ENCODE assay signal across 31 mouse cellular contexts in genomic region chr14:73104913-73105312, GRCm38 (mm10). TPM values are rescaled to one million over a fixed set of nuclear protein-coding genes. Genes with fewer than 3 reads are reported as not detected.
DNase-seq lines count a peak whose midpoint lies in the region; ATAC-seq and TF ChIP-seq lines count a peak whose summit lies in the region.
"Had no signal": no experiment of that assay in that cellular context is flagged by ENCODE, and none has a peak within 500 bp of the region (broad histone marks: within the 10 kb centered on the region; RNA-seq: fewer than 3 reads in every experiment).

No protein-coding gene starts in this region.

- no peak overlapping the region for H3K4me2 ChIP-seq in limb, embryonic 11.5 days (ENCODE audit: low read depth, severe bottlenecking)
- H3K4me2 ChIP-seq in neural tube, embryonic 11.5 days (ENCODE audit: low read depth): no peak overlapping the region
- H3K4me2 ChIP-seq: embryonic facial prominence, embryonic 13.5 days; forebrain, embryonic 13.5 days; heart, embryonic 13.5 days had no signal

- H3K9me3 ChIP-seq in limb, embryonic 11.5 days (ENCODE audit: control insufficient read depth, low read length): no peaks in the 10 kb centered on the region
- no peaks in the 10 kb centered on the region for H3K9me3 ChIP-seq in limb, embryonic 10.5 days (replicated peaks)
- H3K9me3 ChIP-seq in neural tube, embryonic 11.5 days (ENCODE audit: control insufficient read depth, low read length): no peaks in the 10 kb centered on the region
- H3K9me3 ChIP-seq: embryonic facial prominence, embryonic 10.5 days; embryonic facial prominence, embryonic 13.5 days; forebrain, embryonic 13.5 days; heart, embryonic 10.5 days; heart, embryonic 13.5 days had no signal

- TF ChIP-seq POLR2A in small intestine, adult 2 months (IDR thresholded peaks at IDR 0.05; ENCODE audit: low read depth, low read length): no peak

- TF ChIP-seq CTCF in small intestine, adult 2 months (IDR thresholded peaks at IDR 0.05; ENCODE audit: extremely low read depth, insufficient read length, insufficient replicate concordance, low read depth, low read length): no peak

- H3K27ac ChIP-seq in limb, embryonic 11.5 days (replicated peaks; ENCODE audit: low read depth, low read length): no peak overlapping the region
- no peak overlapping the region for H3K27ac ChIP-seq in limb, embryonic 10.5 days
- no peak overlapping the region for H3K27ac ChIP-seq in neural tube, embryonic 11.5 days (ENCODE audit: low read depth, low read length)
- H3K27ac ChIP-seq in small intestine, adult 2 months (ENCODE audit: insufficient read depth, low read depth, low read length): peak overlapping the region; percentile 80
- H3K27ac ChIP-seq: embryonic facial prominence, embryonic 10.5 days; embryonic facial prominence, embryonic 13.5 days; forebrain, embryonic 13.5 days; heart, adult 2 months; heart, embryonic 10.5 days; heart, embryonic 13.5 days had no signal

- no peaks in the 10 kb centered on the region for H3K36me3 ChIP-seq in limb, embryonic 11.5 days (ENCODE audit: control insufficient read depth, insufficient read depth, low read length)
- H3K36me3 ChIP-seq in limb, embryonic 10.5 days: no peaks in the 10 kb centered on the region
- no peaks in the 10 kb centered on the region for H3K36me3 ChIP-seq in neural tube, embryonic 11.5 days (ENCODE audit: control insufficient read depth, insufficient read depth, low read length)
- H3K36me3 ChIP-seq in small intestine, adult 2 months (ENCODE audit: control insufficient read depth, insufficient read depth, low read length): no peaks in the 10 kb centered on the region
- H3K36me3 ChIP-seq: embryonic facial prominence, embryonic 10.5 days; embryonic facial prominence, embryonic 13.5 days; heart, embryonic 10.5 days; heart, embryonic 13.5 days had no signal

- 43% methylated on average over 6 of the region's 6 CpGs for WGBS in limb, embryonic 11.5 days
- 48% methylated on average over 6 of the region's 6 CpGs for WGBS in limb, embryonic 10.5 days
- WGBS in neural tube, embryonic 11.5 days: 63% methylated on average over 6 of the region's 6 CpGs
- 22% methylated on average over 6 of the region's 6 CpGs for WGBS in small intestine, adult 2 months

- H3K4me1 ChIP-seq in limb, embryonic 11.5 days (ENCODE audit: control insufficient read depth, insufficient read depth, low read length): peaks cover 8% of the 10 kb centered on the region
- peaks cover 34% of the 10 kb centered on the region for H3K4me1 ChIP-seq in limb, embryonic 10.5 days
- peaks cover 7% of the 10 kb centered on the region; the same call in 1 of the 2 replicates for H3K4me1 ChIP-seq in neural tube, embryonic 11.5 days (ENCODE audit: control insufficient read depth, insufficient read depth, low read length)
- peaks cover 25% of the 10 kb centered on the region for H3K4me1 ChIP-seq in small intestine, adult 2 months (ENCODE audit: control insufficient read depth, insufficient read depth, insufficient read length, low read length)
- H3K4me1 ChIP-seq: heart, embryonic 10.5 days had no signal

- DNase-seq in layer of hippocampus, adult 8-10 months (ENCODE audit: low spot score in 2 of 2): peak; percentile 32 to 39
- no peak for DNase-seq in layer of hippocampus, postnatal 25 days (ENCODE audit: extremely low spot score in 1 of 2, low spot score in 1 of 2)
- DNase-seq in limb, embryonic 11.5 days (ENCODE audit: low spot score): peak; percentile 17
- DNase-seq in limb, embryonic 10.5 days (ENCODE audit: low spot score): no peak
- no peak for DNase-seq in neural tube, embryonic 11.5 days (ENCODE audit: low spot score)
- DNase-seq in neural tube, embryonic 10.5 days (ENCODE audit: extremely low spot score, low spot score): no peak
- DNase-seq in spleen, adult 12 weeks (ENCODE audit: low spot score): no peak
- DNase-seq: adrenal gland, adult 2 months; adrenal gland, postnatal 14 days; cerebellum, adult 11-12 months; cerebellum, adult 8-10 months; cerebellum, postnatal 10 days; cerebellum, postnatal 36 days; gastrocnemius, postnatal 10 days; gastrocnemius, postnatal 36 days; heart, adult 2 months; heart, postnatal 14 days; heart, postnatal 4 days had no signal

- ATAC-seq in limb, embryonic 11.5 days (ENCODE audit: insufficient number of reproducible peaks, low FRiP score, low TSS enrichment, low read depth): no peak
- 0 out of 2 replicates have a peak, but pooled peaks have one; percentile 4 for ATAC-seq in neural tube, embryonic 11.5 days (ENCODE audit: insufficient read depth, low FRiP score, low TSS enrichment)
- ATAC-seq: CD4-positive, CD25-positive, alpha-beta regulatory T cell, adult 4 months; forebrain, embryonic 13.5 days; forebrain, embryonic 16.5 days had no signal

- 0 out of 2 replicates have a peak, but pooled peaks cover 4% of the 10 kb centered on the region for H3K27me3 ChIP-seq in limb, embryonic 11.5 days (ENCODE audit: control insufficient read depth, insufficient read depth, low read length)
- H3K27me3 ChIP-seq in limb, embryonic 10.5 days (ENCODE audit: low read depth, poor library complexity, severe bottlenecking): peaks cover 46% of the 10 kb centered on the region
- H3K27me3 ChIP-seq in neural tube, embryonic 11.5 days (ENCODE audit: control insufficient read depth, insufficient read depth, low read length): no peaks in the 10 kb centered on the region
- H3K27me3 ChIP-seq in small intestine, adult 2 months (ENCODE audit: control insufficient read depth, insufficient read depth, low read length): no peaks in the 10 kb centered on the region
- H3K27me3 ChIP-seq: forebrain, embryonic 13.5 days had no signal

- H3K9ac ChIP-seq in limb, embryonic 11.5 days (ENCODE audit: low read length): no peak overlapping the region
- H3K9ac ChIP-seq in neural tube, embryonic 11.5 days (ENCODE audit: low read length): no peak overlapping the region
- H3K9ac ChIP-seq: embryonic facial prominence, embryonic 13.5 days; forebrain, embryonic 13.5 days; heart, embryonic 13.5 days had no signal

- H3K4me3 ChIP-seq in limb, embryonic 11.5 days (ENCODE audit: low read depth, low read length): no peak overlapping the region
- no peak overlapping the region for H3K4me3 ChIP-seq in limb, embryonic 10.5 days
- H3K4me3 ChIP-seq in neural tube, embryonic 11.5 days (ENCODE audit: low read depth, low read length): no peak overlapping the region
- H3K4me3 ChIP-seq in small intestine, adult 2 months (ENCODE audit: low read depth, low read length): no peak overlapping the region
- H3K4me3 ChIP-seq: embryonic facial prominence, embryonic 10.5 days; embryonic facial prominence, embryonic 13.5 days; erythroblast, embryonic 14.5 days; forebrain, embryonic 13.5 days; heart, adult 2 months; heart, embryonic 10.5 days; heart, embryonic 13.5 days had no signal

RNA-seq across cellular contexts. Expression of gene Rcbtb2, which starts 17.9 kb away (rescaled TPM):
- total RNA-seq in layer of hippocampus, adult 8-10 months (2022): 10 to 100 TPM; 25.4 to 41.4 (median 32.9) TPM
- total RNA-seq in layer of hippocampus, postnatal 25 days (2021): 10 to 100 TPM; 26.4 to 29.3 TPM
- polyA plus RNA-seq in limb, embryonic 11.5 days (2014; fragmentation: Nextera tagmentation; extraction: Ambion mirVana): 205 and 216 TPM in 2 replicates
- 202 and 208 TPM in 2 replicates for polyA plus RNA-seq in limb, embryonic 10.5 days (2016; fragmentation: Nextera tagmentation; extraction: Ambion mirVana)
- 156 and 167 TPM in 2 replicates for polyA plus RNA-seq in neural tube, embryonic 11.5 days (2014; fragmentation: Nextera tagmentation; extraction: Ambion mirVana)
- polyA plus RNA-seq in small intestine, adult 2 months (2012; rRNA removed): 6.4 and 10.1 TPM in 2 replicates

RNA-seq across cellular contexts. Expression of gene Cysltr2, which starts 56.0 kb away (rescaled TPM):
- total RNA-seq in layer of hippocampus, adult 8-10 months (2022): under 1 TPM in 3 of 4 experiments, not detected in 1; 0.39 to 0.73 (median 0.53) TPM
- total RNA-seq in layer of hippocampus, postnatal 25 days (2021): 1 to 10 TPM; 1.4 to 1.5 TPM
- not detected in 2 replicates for polyA plus RNA-seq in limb, embryonic 11.5 days (2014; fragmentation: Nextera tagmentation; extraction: Ambion mirVana)
- not detected in 2 replicates for polyA plus RNA-seq in limb, embryonic 10.5 days (2016; fragmentation: Nextera tagmentation; extraction: Ambion mirVana)
- polyA plus RNA-seq in neural tube, embryonic 11.5 days (2014; fragmentation: Nextera tagmentation; extraction: Ambion mirVana): 0.28 TPM in 1 of 2 replicates, not detected in the other
- 2.1 and 3.1 TPM in 2 replicates for polyA plus RNA-seq in small intestine, adult 2 months (2012; rRNA removed)
- total RNA-seq: gastrocnemius, adult 18-20 months; gastrocnemius, postnatal 36 days; heart, postnatal 4 days; MEL had no signal
- polyA plus RNA-seq: C2C12; embryonic facial prominence, embryonic 10.5 days; embryonic facial prominence, embryonic 13.5 days; erythroblast, embryonic 14.5 days; forebrain, embryonic 13.5 days; heart, embryonic 13.5 days; hindbrain, embryonic 11.5 days had no signal

Comparison
In these comparisons a context has a peak if more than half of its experiments do, and no peak if none do; other contexts are left out.
1. DNase-seq: peak in layer of hippocampus, adult 8-10 months (2 of 2) and limb, embryonic 11.5 days (single experiment); none in layer of hippocampus, postnatal 25 days (0 of 2), limb, embryonic 10.5 days (single experiment), neural tube, embryonic 11.5 days (single experiment), neural tube, embryonic 10.5 days (single experiment) and spleen, adult 12 weeks (single experiment).
2. RNA of gene Rcbtb2, which starts 17.9 kb away (polyA plus RNA-seq): 205 to 216 TPM in limb, embryonic 11.5 days, 202 to 208 TPM in limb, embryonic 10.5 days and 156 to 167 TPM in neural tube, embryonic 11.5 days; 6.4 to 10.1 TPM in small intestine, adult 2 months; every median in the first group is over 10 times any median in the second.